Mouse (Mus musculus): ENCODE measurements around the gene Fgf7.

DNA sequence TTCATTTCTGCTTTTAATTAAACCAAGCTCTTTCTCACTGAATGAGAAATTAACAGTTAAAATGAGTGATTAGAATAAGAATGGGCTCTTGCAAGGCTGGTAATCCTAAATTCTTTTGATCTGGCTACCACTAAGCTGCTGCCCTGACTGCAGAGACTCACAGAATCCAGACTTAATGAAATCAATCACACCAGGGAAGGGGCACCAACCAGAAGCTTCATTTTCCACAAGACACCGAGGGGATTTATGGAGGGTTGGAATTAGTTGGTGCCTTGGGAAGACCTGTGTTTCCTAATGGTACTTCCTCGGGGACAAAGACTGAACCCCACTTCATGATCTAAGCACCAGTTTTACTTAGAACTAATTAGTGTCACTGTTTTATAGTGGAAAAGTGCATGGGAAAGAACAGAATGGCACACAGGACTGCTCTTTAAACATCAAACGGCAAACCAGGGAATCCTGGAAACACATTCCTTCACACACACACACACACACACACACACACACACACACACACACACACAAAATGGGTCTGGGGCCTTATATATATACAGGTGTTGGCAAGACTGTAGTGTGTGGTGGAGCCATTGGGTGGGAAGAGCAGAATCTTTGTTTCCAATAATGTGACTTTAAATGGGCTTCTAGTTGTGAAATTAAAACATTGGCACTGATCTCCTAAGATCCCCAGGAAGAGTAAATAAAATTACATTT, 18.5 kb upstream of the Fgf7 start:
- TF ChIP-seq POLR2A (IDR thresholded peaks at IDR 0.05; ENCODE audit: low read depth, low read length), result no peak
- TF ChIP-seq CTCF (IDR thresholded peaks at IDR 0.05; ENCODE audit: borderline replicate concordance, insufficient read depth, low read length), result no peak
